Mouse (Mus musculus) erythroblast, embryonic 14.5 days (primary cell): Measurements from ENCODE around the gene Pigv.

Source experiments
- GATA1 ChIP-seq: IDR thresholded peaks from 2 replicates; pipeline ENCODE4 v1.6.1; 2012; ENCODE audit warnings: low read length, inconsistent platforms, mixed read lengths
- TAL1 ChIP-seq: IDR thresholded peaks from 3 replicates; pipeline ENCODE4 v1.6.1; 2012; ENCODE audit warnings: low read length, inconsistent platforms, mixed read lengths

DNA sequence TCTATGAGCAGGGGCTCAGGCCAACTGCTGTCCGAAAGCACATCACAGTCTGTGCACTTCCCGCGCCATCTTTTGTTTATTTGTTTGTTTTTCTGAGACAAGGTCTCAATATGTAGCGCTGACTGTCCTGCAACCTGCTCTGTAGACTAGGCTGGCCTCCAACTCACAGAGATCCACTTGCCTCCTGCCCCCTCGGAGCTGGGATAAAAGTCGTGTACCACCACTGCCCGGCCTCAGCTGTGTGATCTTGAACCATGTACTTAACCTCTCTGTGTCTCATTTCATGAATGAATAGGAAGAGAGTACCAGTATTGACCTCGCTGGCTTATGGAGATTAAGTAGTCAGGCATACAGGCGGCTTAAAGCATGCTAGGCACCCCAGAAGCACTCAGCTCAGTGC is 45.8 kb downstream of the Pigv start:
- no peak for TF ChIP-seq GATA1
- TF ChIP-seq TAL1 = no peak
